In genomic region chrX:72908404-72908741, GRCm38 (mm10) we compare ENCODE assay signal across 9 mouse cellular contexts. TPM values are rescaled to one million over a fixed set of nuclear protein-coding genes. Genes with fewer than 3 reads are reported as not detected.
DNase-seq lines count a peak whose midpoint lies in the region; ATAC-seq and TF ChIP-seq lines count a peak whose summit lies in the region.
"Had no signal": no experiment of that assay in that cellular context is flagged by ENCODE, and none has a peak within 500 bp of the region (broad histone marks: within the 10 kb centered on the region; RNA-seq: fewer than 3 reads in every experiment).

No protein-coding gene starts in this region.

- H3K9ac ChIP-seq in hindbrain, embryonic 15.5 days = no peak overlapping the region
- no peak overlapping the region for H3K9ac ChIP-seq in lung, postnatal 0 days (replicated peaks; ENCODE audit: low read depth)

- no peaks in the 10 kb centered on the region for H3K4me1 ChIP-seq in hindbrain, embryonic 15.5 days (replicated peaks)
- no peaks in the 10 kb centered on the region for H3K4me1 ChIP-seq in lung, postnatal 0 days (ENCODE audit: insufficient read depth, low read depth, low read length)

- TF ChIP-seq CTCF in lung, postnatal 0 days (IDR thresholded peaks at IDR 0.05) = peak; percentile 68

- H3K27ac ChIP-seq in hindbrain, embryonic 15.5 days (replicated peaks) = no peak overlapping the region
- H3K27ac ChIP-seq in lung, postnatal 0 days (ENCODE audit: low read length) = no peak overlapping the region

- H3K9me3 ChIP-seq in hindbrain, embryonic 15.5 days = no peaks in the 10 kb centered on the region
- no peaks in the 10 kb centered on the region for H3K9me3 ChIP-seq in lung, postnatal 0 days (ENCODE audit: low read length)

- 9% methylated on average over 2 of the region's 2 CpGs for WGBS in hindbrain, embryonic 15.5 days
- 11% methylated on average over 2 of the region's 2 CpGs for WGBS in lung, postnatal 0 days

- H3K36me3 ChIP-seq in hindbrain, embryonic 15.5 days = no peaks in the 10 kb centered on the region
- no peaks in the 10 kb centered on the region for H3K36me3 ChIP-seq in lung, postnatal 0 days (ENCODE audit: insufficient read depth, low read length)

- no peak for TF ChIP-seq EP300 in lung, postnatal 0 days (IDR thresholded peaks at IDR 0.05)

- no peak overlapping the region for H3K4me3 ChIP-seq in hindbrain, embryonic 15.5 days
- H3K4me3 ChIP-seq in lung, postnatal 0 days (ENCODE audit: low read depth, low read length) = no peak overlapping the region
- H3K4me3 ChIP-seq: myocyte had no signal

- no peaks in the 10 kb centered on the region for H3K27me3 ChIP-seq in hindbrain, embryonic 15.5 days
- H3K27me3 ChIP-seq in lung, postnatal 0 days (replicated peaks; ENCODE audit: insufficient read depth, low read length) = no peaks in the 10 kb centered on the region

- peak; percentile 72 for ATAC-seq in hindbrain, embryonic 15.5 days (ENCODE audit: low FRiP score, low read depth)
- 0 out of 2 replicates have a peak, but pooled peaks have one; percentile 43 for ATAC-seq in lung, postnatal 0 days

- H3K4me2 ChIP-seq in hindbrain, embryonic 15.5 days = no peak overlapping the region
- H3K4me2 ChIP-seq in lung, postnatal 0 days (replicated peaks; ENCODE audit: low read depth, low read length) = no peak overlapping the region

- DNase-seq in cerebellum, postnatal 14 days = peak; percentile 55 to 72
- no peak for DNase-seq in cerebellum, postnatal 36 days
- peak; percentile 40 for DNase-seq in testis, postnatal 10 days (ENCODE audit: low spot score)
- DNase-seq in testis, postnatal 14 days (ENCODE audit: low spot score) = no peak
- DNase-seq in lung, postnatal 0 days (ENCODE audit: low spot score) = peak; percentile 46
- peak; percentile 6 for DNase-seq in skeletal muscle tissue, adult 2 months (ENCODE audit: low read depth, low spot score)
- DNase-seq in thymus, postnatal 36 days = no peak

RNA-seq across cellular contexts. Expression of gene Cetn2, which starts 9.8 kb away (rescaled TPM):
- 67.1 and 73.8 TPM in 2 replicates for polyA plus RNA-seq in hindbrain, embryonic 15.5 days (2015; fragmentation: Nextera tagmentation; extraction: Ambion mirVana)
- 63.3 and 65.0 TPM in 2 replicates for polyA plus RNA-seq in lung, postnatal 0 days (2015; fragmentation: Nextera tagmentation; extraction: Ambion mirVana)

RNA-seq across cellular contexts. Expression of gene Nsdhl, which starts 10.0 kb away (rescaled TPM):
- polyA plus RNA-seq in hindbrain, embryonic 15.5 days (2015; fragmentation: Nextera tagmentation; extraction: Ambion mirVana) = 48.9 and 49.2 TPM in 2 replicates
- 16.4 and 18.2 TPM in 2 replicates for polyA plus RNA-seq in lung, postnatal 0 days (2015; fragmentation: Nextera tagmentation; extraction: Ambion mirVana)

Comparison
In these comparisons a context has a peak if more than half of its experiments do, and no peak if none do; other contexts are left out.
1. DNase-seq: peak in cerebellum, postnatal 14 days (2 of 2), testis, postnatal 10 days (single experiment), lung, postnatal 0 days (single experiment) and skeletal muscle tissue, adult 2 months (single experiment); none in cerebellum, postnatal 36 days (0 of 2), testis, postnatal 14 days (single experiment) and thymus, postnatal 36 days (0 of 2).